Mouse (Mus musculus): ENCODE measurements around the gene Angel2. TPM values are rescaled to one million over a fixed set of nuclear protein-coding genes. Genes with fewer than 3 reads are reported as not detected.

The Angel2 gene
- polyA plus RNA-seq, 1 experiment from 2014 or later = 53.2 TPM

- Histone ChIP-seq H3K4me2 (no peak overlapping the region), H3K4me1 (peaks cover 42% of the 10 kb centered on the region), H3K27ac (no peak overlapping the region), H3K27me3 (replicated peaks) (no peaks in the 10 kb centered on the region), H3K36me3 (replicated peaks) (peaks cover 14% of the 10 kb centered on the region), H3K4me3 (no peak overlapping the region), H3K9me3 (no peaks in the 10 kb centered on the region), H3K9ac (no peak overlapping the region)
- WGBS = 95% methylated on average over 8 of the region's 8 CpGs
- ATAC-seq (replicated peaks) = no peak
Measured at GRCm38 (mm10) chr1:190974191-190974590, 49.3 kb downstream of the Angel2 start.

DNA sequence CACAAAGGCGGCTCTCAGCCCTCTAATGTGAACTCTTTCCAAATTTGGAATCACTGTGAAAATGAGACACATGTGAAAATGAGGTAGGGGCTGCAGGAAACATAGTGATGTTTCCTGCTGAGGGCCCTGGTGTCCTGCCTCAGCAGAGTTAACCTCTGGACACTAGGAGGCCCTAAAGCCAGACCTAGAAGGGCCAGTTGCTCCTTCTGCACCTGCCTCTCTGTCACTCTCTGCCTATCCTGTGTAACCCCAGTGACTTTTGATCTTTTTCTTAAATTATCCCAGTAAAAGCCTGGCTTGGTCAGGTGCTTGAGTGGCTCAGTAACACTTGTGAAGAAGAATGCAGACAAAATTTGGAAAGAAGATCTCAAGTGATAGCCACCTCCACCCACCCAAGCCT, 49.9 kb downstream of the Angel2 start:
- peaks cover 14% of the 10 kb centered on the region for H3K36me3 ChIP-seq (replicated peaks)

GRCm38 (mm10) chr1:190976887-190977573, 52.1 kb downstream of the Angel2 start:
- no peaks in the 10 kb centered on the region for H3K9me3 ChIP-seq
- H3K4me1 ChIP-seq = peaks cover 42% of the 10 kb centered on the region
- peak overlapping the region; percentile 49 for H3K27ac ChIP-seq
- ATAC-seq (replicated peaks) = no peak
- no peaks in the 10 kb centered on the region for H3K27me3 ChIP-seq (replicated peaks)
- H3K9ac ChIP-seq = peak overlapping the region; percentile 98
- WGBS = 47% methylated on average over 11 of the region's 11 CpGs
- peaks cover 3% of the 10 kb centered on the region; the same call in 1 of the 2 replicates for H3K36me3 ChIP-seq (replicated peaks)
- peak overlapping the region; percentile 87 for H3K4me2 ChIP-seq
- H3K4me3 ChIP-seq = peak overlapping the region; percentile 94

More for the DNA sequence above, 49.9 kb downstream of the Angel2 start:
- WGBS = 79% methylated on average over 1 of the region's 1 CpGs
- Histone ChIP-seq H3K27ac (no peak overlapping the region), H3K4me1 (peaks cover 42% of the 10 kb centered on the region), H3K9me3 (no peaks in the 10 kb centered on the region), H3K27me3 (replicated peaks) (no peaks in the 10 kb centered on the region), H3K4me3 (no peak overlapping the region), H3K4me2 (no peak overlapping the region), H3K9ac (no peak overlapping the region)
- ATAC-seq (replicated peaks) = no peak

- peak overlapping the region; percentile 98 for H3K27ac ChIP-seq
- H3K4me1 ChIP-seq = peaks cover 37% of the 10 kb centered on the region
- peak overlapping the region; percentile 94 for H3K4me3 ChIP-seq
- H3K27me3 ChIP-seq (replicated peaks) = no peaks in the 10 kb centered on the region
- peak; percentile 22 for ATAC-seq (replicated peaks)
- H3K9ac ChIP-seq = peak overlapping the region; percentile 98
- H3K36me3 ChIP-seq (replicated peaks) = peaks cover 3% of the 10 kb centered on the region; the same call in 1 of the 2 replicates
- peak overlapping the region; percentile 87 for H3K4me2 ChIP-seq
- 1% methylated on average over 22 of the region's 22 CpGs for WGBS
- H3K9me3 ChIP-seq = no peaks in the 10 kb centered on the region
Measured at GRCm38 (mm10) chr1:190978001-190978400, 53.1 kb downstream of the Angel2 start.

GRCm38 (mm10) chr1:190978511-190979073, 53.7 kb downstream of the Angel2 start:
- peak overlapping the region; percentile 98 for H3K9ac ChIP-seq
- no peaks in the 10 kb centered on the region for H3K27me3 ChIP-seq (replicated peaks)
- H3K4me3 ChIP-seq = peak overlapping the region; percentile 94
- peak; percentile 82; the same call in 1 of the 2 replicates for ATAC-seq (replicated peaks)
- H3K4me2 ChIP-seq = peak overlapping the region; percentile 87
- H3K27ac ChIP-seq = peak overlapping the region; percentile 98
- WGBS = under 1% methylated on average over 46 of the region's 46 CpGs
- peaks cover 3% of the 10 kb centered on the region; the same call in 1 of the 2 replicates for H3K36me3 ChIP-seq (replicated peaks)
- H3K9me3 ChIP-seq = no peaks in the 10 kb centered on the region
- peaks cover 33% of the 10 kb centered on the region for H3K4me1 ChIP-seq

DNA sequence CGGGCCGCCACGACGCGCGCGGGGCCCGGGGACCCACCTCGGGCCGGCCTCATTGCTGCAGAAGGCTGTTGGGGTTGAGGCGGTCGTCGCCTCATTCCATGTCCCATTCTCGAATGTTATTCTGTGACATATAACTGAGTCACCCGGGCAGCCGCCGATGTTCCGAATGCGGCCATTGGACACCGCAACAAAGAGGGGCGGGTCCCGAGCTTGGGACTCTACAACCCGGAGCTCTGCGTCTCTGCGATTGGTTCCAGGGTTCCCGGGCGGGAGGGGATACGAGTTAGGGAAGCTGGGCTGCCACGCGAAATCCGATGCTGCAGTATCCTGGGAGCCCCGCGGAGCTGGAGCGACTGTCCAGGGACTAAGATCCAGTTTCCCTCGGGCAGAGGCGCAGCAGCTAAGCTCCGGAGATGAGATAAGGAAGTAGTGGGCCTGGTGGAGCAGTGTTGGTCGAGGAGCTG, 54.2 kb downstream of the Angel2 start, which contains the start of gene Vash2:
Vash2 (minus strand) TSS at position 197 of the 464 bp plus-strand sequence.
- no peaks in the 10 kb centered on the region for H3K27me3 ChIP-seq (replicated peaks)
- H3K27ac ChIP-seq = peak within 1 kb of the TSS; percentile 98
- no peaks in the 10 kb centered on the region for H3K9me3 ChIP-seq
- WGBS = 1% methylated on average over 38 of the region's 38 CpGs
- peak within 1 kb of the TSS; percentile 94 for H3K4me3 ChIP-seq
- H3K36me3 ChIP-seq (replicated peaks) = peaks cover 1% of the 10 kb centered on the region; the same call in 1 of the 2 replicates
- peak within 1 kb of the TSS; percentile 98 for H3K9ac ChIP-seq
- peak within 1 kb of the TSS; percentile 87 for H3K4me2 ChIP-seq
- H3K4me1 ChIP-seq = peaks cover 30% of the 10 kb centered on the region
- peak; percentile 97 for ATAC-seq (replicated peaks)

DNA sequence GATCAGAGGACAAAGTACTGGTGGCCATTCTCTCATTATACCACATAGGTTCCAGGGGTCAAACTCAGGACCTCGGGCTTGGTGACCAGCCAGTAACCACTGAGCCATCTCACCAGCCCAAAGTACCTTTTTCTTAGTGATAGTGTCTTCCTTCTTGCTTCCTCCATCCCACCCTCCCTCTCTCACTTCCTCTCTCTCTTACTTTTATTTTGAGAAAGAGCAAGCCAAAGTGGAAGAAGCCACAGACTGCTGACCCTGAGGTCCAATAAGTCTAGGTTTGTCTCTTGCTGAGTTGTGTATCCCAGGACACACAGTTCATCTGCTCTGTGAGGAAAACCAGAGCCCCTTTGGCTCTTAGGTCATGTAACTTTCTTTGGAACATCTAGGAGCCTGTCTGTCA, 55.6 kb downstream of the Angel2 start:
- no peak overlapping the region for H3K4me3 ChIP-seq
- H3K36me3 ChIP-seq (replicated peaks) = no peaks in the 10 kb centered on the region
- ATAC-seq (replicated peaks) = no peak
- no peaks in the 10 kb centered on the region for H3K9me3 ChIP-seq
- peaks cover 24% of the 10 kb centered on the region for H3K4me1 ChIP-seq
- H3K27ac ChIP-seq = no peak overlapping the region
- 96% methylated on average over 1 of the region's 1 CpGs for WGBS
- no peaks in the 10 kb centered on the region for H3K27me3 ChIP-seq (replicated peaks)
- no peak overlapping the region for H3K9ac ChIP-seq
- H3K4me2 ChIP-seq = no peak overlapping the region

- H3K27ac ChIP-seq = no peak overlapping the region
- H3K27me3 ChIP-seq (replicated peaks) = no peaks in the 10 kb centered on the region
- no peak overlapping the region for H3K4me3 ChIP-seq
- no peaks in the 10 kb centered on the region for H3K9me3 ChIP-seq
- H3K9ac ChIP-seq = no peak overlapping the region
- peaks cover 15% of the 10 kb centered on the region for H3K4me1 ChIP-seq
- WGBS = 89% methylated on average over 4 of the region's 4 CpGs
- ATAC-seq (replicated peaks) = no peak
- H3K36me3 ChIP-seq (replicated peaks) = no peaks in the 10 kb centered on the region
- no peak overlapping the region for H3K4me2 ChIP-seq
Measured at GRCm38 (mm10) chr1:190981412-190981811, 56.5 kb downstream of the Angel2 start.

DNA sequence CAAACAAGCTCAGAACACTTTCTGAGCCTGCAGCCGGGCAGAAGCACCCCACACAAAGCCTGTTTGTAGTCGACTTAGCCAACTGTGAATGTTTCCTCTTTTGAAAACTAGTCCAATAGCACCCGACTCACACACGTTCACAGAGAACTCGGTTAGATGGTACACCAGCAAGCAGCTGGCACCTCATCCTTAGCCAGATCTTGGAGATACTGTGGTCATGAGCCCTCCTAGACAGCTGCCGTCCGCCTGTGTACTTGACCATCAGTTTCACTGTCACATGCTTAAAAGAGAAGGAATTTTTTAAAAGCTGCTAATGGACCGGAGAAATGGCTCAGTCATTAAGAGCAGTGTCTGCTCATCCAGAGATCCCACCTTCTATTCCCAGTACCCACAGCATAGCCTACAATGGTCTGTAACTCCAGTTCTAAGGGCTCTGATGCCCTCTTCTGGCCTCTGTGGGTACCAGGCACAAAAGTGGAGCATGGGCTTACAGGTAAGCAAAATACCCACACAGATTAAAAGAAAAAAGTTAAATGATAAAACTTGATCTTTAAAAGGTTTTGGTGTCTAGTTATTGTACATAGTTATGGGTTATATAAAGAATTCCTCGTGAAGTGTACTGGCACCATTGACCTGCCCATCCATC, 64.6 kb downstream of the Angel2 start:
- WGBS = 88% methylated on average over 9 of the region's 9 CpGs

DNA sequence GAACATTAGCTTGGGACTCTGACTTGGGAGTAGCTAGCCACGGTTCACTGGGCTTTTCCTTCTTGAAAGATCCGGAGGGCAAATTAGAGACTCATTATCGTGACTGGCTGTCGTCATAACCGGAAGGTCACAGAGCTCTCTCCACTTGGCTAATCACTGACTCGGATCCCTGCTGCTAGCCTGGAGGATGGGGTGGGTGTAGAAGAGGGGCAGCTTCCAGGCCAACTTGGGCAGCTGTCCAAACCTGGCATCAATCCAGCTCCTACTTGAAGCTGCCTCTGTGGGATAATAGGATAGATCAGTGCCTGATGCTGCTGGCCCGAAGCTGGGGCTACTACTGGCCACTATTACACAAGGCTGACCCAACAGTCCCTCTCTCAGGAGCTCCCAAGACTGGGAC, 70.6 kb downstream of the Angel2 start:
- Histone ChIP-seq H3K36me3 (replicated peaks) (no peaks in the 10 kb centered on the region), H3K9me3 (peaks cover 5% of the 10 kb centered on the region; the same call in 1 of the 2 replicates), H3K27ac (no peak overlapping the region), H3K9ac (no peak overlapping the region), H3K27me3 (replicated peaks) (no peaks in the 10 kb centered on the region), H3K4me2 (no peak overlapping the region), H3K4me3 (no peak overlapping the region), H3K4me1 (no peaks in the 10 kb centered on the region)
- ATAC-seq (replicated peaks) = no peak
- WGBS = 59% methylated on average over 7 of the region's 7 CpGs

More for the DNA sequence above, 64.6 kb downstream of the Angel2 start:
- no peak overlapping the region for H3K4me3 ChIP-seq
- H3K27ac ChIP-seq = no peak overlapping the region
- no peaks in the 10 kb centered on the region for H3K27me3 ChIP-seq (replicated peaks)
- no peak for ATAC-seq (replicated peaks)
- H3K9ac ChIP-seq = no peak overlapping the region
- no peaks in the 10 kb centered on the region for H3K36me3 ChIP-seq (replicated peaks)
- no peak overlapping the region for H3K4me2 ChIP-seq
- no peaks in the 10 kb centered on the region for H3K4me1 ChIP-seq
- no peaks in the 10 kb centered on the region for H3K9me3 ChIP-seq

- Histone ChIP-seq H3K27me3 (replicated peaks) (no peaks in the 10 kb centered on the region), H3K9me3 (peaks cover 5% of the 10 kb centered on the region; the same call in 1 of the 2 replicates), H3K27ac (no peak overlapping the region), H3K36me3 (replicated peaks) (no peaks in the 10 kb centered on the region), H3K4me1 (no peaks in the 10 kb centered on the region), H3K4me2 (no peak overlapping the region), H3K9ac (no peak overlapping the region), H3K4me3 (no peak overlapping the region)
- ATAC-seq (replicated peaks) = no peak
- WGBS = 77% methylated on average over 6 of the region's 6 CpGs
Measured at GRCm38 (mm10) chr1:190996346-190996877, 71.5 kb downstream of the Angel2 start.
